Mouse (Mus musculus) kidney, adult 2 months (tissue): ENCODE data around the gene Lmbrd1. TPM values are rescaled to one million over a fixed set of nuclear protein-coding genes. Genes with fewer than 3 reads are reported as not detected.

ENCODE experiments used
- DNase-seq: peaks from one replicate; pipeline ENCODE4 v3.0.0; 2021
- H3K27ac ChIP-seq: fragments of 200-500 bp; 2 replicates; pipeline ENCODE4 v1.5.1; 2012; ENCODE audit warnings: low read depth, low read length, control low read depth, inconsistent platforms; ENCODE audit not compliant: insufficient read depth
- H3K27me3 ChIP-seq: fragments of 200-500 bp; replicated peaks from 2 replicates; pipeline ENCODE4 v1.6.1; 2012; ENCODE audit warnings: mild to moderate bottlenecking, moderate library complexity, low read length, inconsistent platforms; ENCODE audit not compliant: control insufficient read depth, insufficient read depth
- H3K36me3 ChIP-seq: fragments of 200-500 bp; 2 replicates; pipeline ENCODE4 v1.6.1; 2012; ENCODE audit warnings: mild to moderate bottlenecking, moderate library complexity, low read length, inconsistent platforms; ENCODE audit not compliant: control insufficient read depth, insufficient read depth
- H3K4me1 ChIP-seq: fragments of 200-500 bp; 2 replicates; pipeline ENCODE4 v1.6.1; 2011; ENCODE audit warnings: low read length; ENCODE audit not compliant: control insufficient read depth, insufficient read depth
- H3K4me3 ChIP-seq: fragments of 200-500 bp; 2 replicates; pipeline ENCODE4 v1.5.1; 2011; ENCODE audit warnings: mild to moderate bottlenecking, low read depth, low read length, control low read depth; ENCODE audit not compliant: insufficient read depth
- CTCF ChIP-seq: fragments of 200-500 bp; conservative IDR thresholded peaks from 2 replicates; pipeline ENCODE4 v1.5.1; 2011; ENCODE audit warnings: low read depth, mild to moderate bottlenecking, control low read depth, low read length, moderate library complexity, mixed read lengths; ENCODE audit not compliant: insufficient read depth, insufficient read length
- POLR2A ChIP-seq: fragments of 200-500 bp; IDR thresholded peaks from one replicate; pipeline ENCODE4 v1.6.1; 2011; ENCODE audit warnings: low read depth, low read length, control low read depth
- WGBS: fragments of 180-500 bp; shearing (Covaris S2); methylation state at CpG from one replicate; pipeline ENCODE4 v1.1.7; 2018; 5-methylcytosine and 5-hydroxymethylcytosine counted together
- polyA plus RNA-seq: library from polyadenylated mRNA; depleted of rRNA; stranded (reverse); fragments of >200 nt; gene quantifications from 2 replicates; pipeline ENCODE4 v1.2.3, GENCODE M21; 2012

Gene Lmbrd1
- polyA plus RNA-seq, 1 experiment = 39.6 TPM

GRCm38 (mm10) chr1:24719621-24720020 lies 41.2 kb downstream of the Lmbrd1 start:
- DNase-seq = no peak
- 68% methylated on average over 3 of the region's 3 CpGs for WGBS
- TF ChIP-seq POLR2A (no peak), CTCF (no peak)

GRCm38 (mm10) chr1:24720209-24720608 lies 41.8 kb downstream of the Lmbrd1 start:
- Histone ChIP-seq H3K27me3 (no peaks in the 10 kb centered on the region), H3K4me3 (no peak overlapping the region), H3K27ac (no peak overlapping the region), H3K4me1 (no peaks in the 10 kb centered on the region), H3K36me3 (peaks cover 6% of the 10 kb centered on the region)
- TF ChIP-seq CTCF = no peak
- no peak for TF ChIP-seq POLR2A
- DNase-seq = no peak
- WGBS = 69% methylated on average over 1 of the region's 1 CpGs

More at GRCm38 (mm10) chr1:24719621-24720020, 41.2 kb downstream of the Lmbrd1 start:
- peaks cover 8% of the 10 kb centered on the region for H3K36me3 ChIP-seq
- no peaks in the 10 kb centered on the region for H3K27me3 ChIP-seq
- no peaks in the 10 kb centered on the region for H3K4me1 ChIP-seq
- no peak overlapping the region for H3K27ac ChIP-seq
- no peak overlapping the region for H3K4me3 ChIP-seq

- H3K36me3 ChIP-seq = peaks cover 1% of the 10 kb centered on the region
- WGBS = 89% methylated on average over 11 of the region's 11 CpGs
Observed at GRCm38 (mm10) chr1:24729784-24730183, 51.4 kb downstream of the Lmbrd1 start.

DNA sequence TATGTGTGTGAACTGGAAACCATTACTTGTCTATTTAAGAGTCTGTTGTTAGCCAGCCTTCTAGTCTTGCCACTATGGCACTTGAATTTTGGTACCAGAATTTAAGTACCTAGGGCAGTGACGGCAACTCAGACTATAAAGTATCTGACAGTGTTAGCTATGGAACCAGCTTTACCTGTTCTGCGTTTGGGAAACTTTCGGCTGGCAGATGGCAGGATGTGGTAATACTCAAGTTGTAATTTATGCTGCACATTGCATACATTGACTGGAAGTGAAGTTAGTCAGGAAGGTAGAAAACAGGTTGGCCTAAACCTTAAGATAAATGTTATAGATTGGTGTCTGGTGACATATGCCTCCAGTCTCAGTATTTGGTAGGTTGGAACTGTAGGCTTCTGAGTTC lies 53.9 kb downstream of the Lmbrd1 start:
- no peak overlapping the region for H3K27ac ChIP-seq
- H3K36me3 ChIP-seq = peaks cover 1% of the 10 kb centered on the region
- 99% methylated on average over 3 of the region's 3 CpGs for WGBS
- no peak for TF ChIP-seq POLR2A
- no peak for TF ChIP-seq CTCF
- H3K27me3 ChIP-seq = no peaks in the 10 kb centered on the region
- H3K4me3 ChIP-seq = no peak overlapping the region
- DNase-seq = no peak
- H3K4me1 ChIP-seq = no peaks in the 10 kb centered on the region

More at GRCm38 (mm10) chr1:24729784-24730183, 51.4 kb downstream of the Lmbrd1 start:
- Histone ChIP-seq H3K27me3 (no peaks in the 10 kb centered on the region), H3K4me1 (no peaks in the 10 kb centered on the region), H3K27ac (no peak overlapping the region), H3K4me3 (no peak overlapping the region)
- TF ChIP-seq POLR2A (no peak), CTCF (no peak)
- DNase-seq = no peak

- 78% methylated on average over 5 of the region's 5 CpGs for WGBS
- no peak for DNase-seq
- Histone ChIP-seq H3K4me3 (no peak overlapping the region), H3K27ac (no peak overlapping the region), H3K36me3 (peaks cover 1% of the 10 kb centered on the region), H3K27me3 (no peaks in the 10 kb centered on the region), H3K4me1 (no peaks in the 10 kb centered on the region)
- TF ChIP-seq CTCF = no peak
- no peak for TF ChIP-seq POLR2A
Observed at GRCm38 (mm10) chr1:24734866-24735265, 56.4 kb downstream of the Lmbrd1 start.

DNA sequence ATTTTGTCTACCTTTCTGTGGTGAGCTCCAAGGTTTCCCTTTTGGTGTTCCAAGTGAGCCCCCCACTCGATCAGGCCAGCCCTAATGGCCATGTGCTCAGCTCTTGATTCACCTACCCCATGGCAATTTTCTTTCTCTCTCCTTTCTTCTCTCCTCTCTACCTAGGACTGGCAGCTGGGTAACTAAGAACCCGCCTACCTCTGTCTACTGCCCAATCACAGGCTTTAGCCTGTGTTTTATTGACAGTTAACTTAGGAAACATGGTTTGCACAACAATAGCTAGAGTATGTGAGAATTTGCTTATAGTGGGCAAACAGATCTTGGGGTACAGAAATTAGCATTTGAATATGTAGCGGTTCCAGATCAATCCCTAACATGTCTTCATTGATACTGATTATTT lies 62.5 kb downstream of the Lmbrd1 start:
- Histone ChIP-seq H3K36me3 (no peaks in the 10 kb centered on the region; the same call in 1 of the 2 replicates), H3K27ac (no peak overlapping the region), H3K4me3 (no peak overlapping the region), H3K27me3 (no peaks in the 10 kb centered on the region), H3K4me1 (no peaks in the 10 kb centered on the region)
- 91% methylated on average over 3 of the region's 3 CpGs for WGBS
- no peak for DNase-seq
- TF ChIP-seq CTCF (no peak), POLR2A (no peak)

GRCm38 (mm10) chr1:24741552-24741951 lies 63.1 kb downstream of the Lmbrd1 start:
- DNase-seq = no peak
- H3K27ac ChIP-seq = no peak overlapping the region
- H3K27me3 ChIP-seq = no peaks in the 10 kb centered on the region
- no peak for TF ChIP-seq POLR2A
- no peak for TF ChIP-seq CTCF
- H3K36me3 ChIP-seq = no peaks in the 10 kb centered on the region; the same call in 1 of the 2 replicates
- no peak overlapping the region for H3K4me3 ChIP-seq
- 52% methylated on average over 3 of the region's 3 CpGs for WGBS
- H3K4me1 ChIP-seq = no peaks in the 10 kb centered on the region
